Mouse (Mus musculus): Measurements from ENCODE around the gene Itga6. TPM values are rescaled to one million over a fixed set of nuclear protein-coding genes. Genes with fewer than 3 reads are reported as not detected.

Gene Itga6
- polyA plus RNA-seq, 1 experiment from 2014 or later: 30.7 TPM

DNA sequence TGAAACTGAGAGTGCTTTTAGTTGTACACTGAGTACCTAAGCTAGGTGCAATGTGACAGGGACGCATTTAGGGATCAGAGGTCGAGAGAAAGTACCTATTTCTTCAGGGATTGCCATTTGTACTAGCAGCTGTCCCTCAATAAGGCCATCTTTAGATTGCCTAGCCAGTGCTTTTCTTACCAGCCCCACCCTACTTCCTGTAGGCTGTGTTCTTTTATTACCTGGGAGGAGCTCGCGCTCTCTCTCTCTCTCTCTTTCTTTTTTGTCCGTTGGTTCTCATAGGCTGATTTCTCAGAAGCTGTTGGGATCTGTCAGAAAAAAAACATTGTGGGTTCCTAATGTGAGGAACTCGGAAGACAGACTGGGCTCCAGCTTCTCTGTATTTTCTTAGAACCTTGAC is 55.4 kb downstream of the Itga6 start:
- Histone ChIP-seq H3K36me3 (replicated peaks) (no peaks in the 10 kb centered on the region), H3K27ac (replicated peaks) (no peak overlapping the region), H3K4me1 (peaks cover 35% of the 10 kb centered on the region), H3K4me3 (no peak overlapping the region), H3K9me3 (no peaks in the 10 kb centered on the region), H3K27me3 (replicated peaks; ENCODE audit: low read depth, poor library complexity, severe bottlenecking) (no peaks in the 10 kb centered on the region)
- DNase-seq (ENCODE audit: low spot score): no peak
- WGBS: 81% methylated on average over 6 of the region's 6 CpGs

DNA sequence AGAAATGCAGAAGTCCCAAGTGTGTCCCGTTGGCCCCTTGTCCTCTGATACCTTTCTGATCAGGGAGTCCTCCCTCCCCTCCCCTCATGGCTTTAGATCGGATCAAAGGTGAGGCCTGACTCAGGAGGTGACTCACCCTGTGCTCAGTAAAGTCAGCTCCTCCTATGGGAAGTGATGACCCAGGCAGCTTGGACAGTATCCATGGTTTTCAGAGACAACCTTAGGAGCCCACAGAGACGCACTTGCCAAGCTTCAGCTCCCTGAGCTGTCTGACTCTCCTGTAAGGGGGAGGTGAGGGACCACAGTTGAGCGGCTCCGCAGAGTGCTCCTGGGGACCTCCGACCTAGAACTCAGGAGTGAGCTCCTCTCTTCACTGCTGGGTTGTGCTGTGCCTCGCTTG is 56.3 kb downstream of the Itga6 start:
- Histone ChIP-seq H3K36me3 (replicated peaks) (no peaks in the 10 kb centered on the region), H3K9me3 (no peaks in the 10 kb centered on the region), H3K4me1 (peaks cover 39% of the 10 kb centered on the region), H3K27me3 (replicated peaks; ENCODE audit: low read depth, poor library complexity, severe bottlenecking) (no peaks in the 10 kb centered on the region), H3K4me3 (no peak overlapping the region), H3K27ac (replicated peaks) (no peak overlapping the region)
- no peak for DNase-seq (ENCODE audit: low spot score)
- whole genome bisulfite sequencing: 71% methylated on average over 7 of the region's 7 CpGs

DNA sequence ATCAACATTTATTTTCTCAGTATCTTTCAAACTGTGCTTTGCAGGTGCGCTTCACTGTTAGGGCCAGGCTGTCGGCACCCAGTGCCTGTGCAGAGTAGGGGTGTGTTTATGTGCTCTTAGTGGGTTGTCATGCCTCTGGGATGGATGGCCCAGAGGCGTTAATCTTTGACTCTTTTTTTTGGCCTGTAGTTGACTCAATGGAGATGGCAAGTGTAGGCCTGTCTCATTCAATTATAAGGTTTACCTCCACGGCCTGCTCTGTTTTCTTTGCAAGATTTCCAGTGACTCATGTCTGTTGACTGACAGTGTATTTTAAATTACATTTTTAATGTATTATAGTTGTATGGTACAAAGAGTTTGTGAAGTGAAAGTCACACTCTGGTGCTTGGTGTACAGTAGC is 56.7 kb downstream of the Itga6 start:
- no peak for DNase-seq (ENCODE audit: low spot score)
- WGBS: 78% methylated on average over 4 of the region's 4 CpGs
- no peak overlapping the region for H3K4me3 ChIP-seq

DNA sequence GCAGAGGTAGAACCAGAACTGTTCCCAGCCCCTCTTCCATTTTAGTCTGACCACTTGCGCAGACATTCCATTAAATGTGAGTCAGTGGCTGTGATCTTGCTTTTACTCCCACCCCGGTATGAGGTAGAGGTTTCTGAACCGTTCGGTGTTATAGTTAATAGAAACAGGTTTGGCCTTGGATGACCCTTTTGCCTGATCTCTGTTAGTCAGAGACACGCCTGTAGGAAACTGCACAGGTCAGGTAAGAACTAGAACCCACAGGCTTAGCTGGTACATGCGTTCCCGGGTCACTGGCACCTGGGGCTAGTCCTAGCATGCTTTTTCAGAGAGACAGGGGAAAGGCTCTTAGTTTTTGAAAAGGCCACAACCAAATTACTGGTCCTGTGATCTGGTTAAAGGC is 59.7 kb downstream of the Itga6 start:
- Histone ChIP-seq H3K4me1 (peaks cover 43% of the 10 kb centered on the region), H3K27me3 (replicated peaks; ENCODE audit: low read depth, poor library complexity, severe bottlenecking) (no peaks in the 10 kb centered on the region), H3K4me3 (no peak overlapping the region), H3K27ac (replicated peaks) (no peak overlapping the region), H3K36me3 (replicated peaks) (no peaks in the 10 kb centered on the region), H3K9me3 (no peaks in the 10 kb centered on the region)
- 79% methylated on average over 7 of the region's 7 CpGs for WGBS
- no peak for DNase-seq (ENCODE audit: low spot score)

More for the DNA sequence above, 56.7 kb downstream of the Itga6 start:
- Histone ChIP-seq H3K36me3 (replicated peaks) (no peaks in the 10 kb centered on the region), H3K4me1 (peaks cover 39% of the 10 kb centered on the region), H3K9me3 (no peaks in the 10 kb centered on the region), H3K27me3 (replicated peaks; ENCODE audit: low read depth, poor library complexity, severe bottlenecking) (no peaks in the 10 kb centered on the region), H3K27ac (replicated peaks) (no peak overlapping the region)

DNA sequence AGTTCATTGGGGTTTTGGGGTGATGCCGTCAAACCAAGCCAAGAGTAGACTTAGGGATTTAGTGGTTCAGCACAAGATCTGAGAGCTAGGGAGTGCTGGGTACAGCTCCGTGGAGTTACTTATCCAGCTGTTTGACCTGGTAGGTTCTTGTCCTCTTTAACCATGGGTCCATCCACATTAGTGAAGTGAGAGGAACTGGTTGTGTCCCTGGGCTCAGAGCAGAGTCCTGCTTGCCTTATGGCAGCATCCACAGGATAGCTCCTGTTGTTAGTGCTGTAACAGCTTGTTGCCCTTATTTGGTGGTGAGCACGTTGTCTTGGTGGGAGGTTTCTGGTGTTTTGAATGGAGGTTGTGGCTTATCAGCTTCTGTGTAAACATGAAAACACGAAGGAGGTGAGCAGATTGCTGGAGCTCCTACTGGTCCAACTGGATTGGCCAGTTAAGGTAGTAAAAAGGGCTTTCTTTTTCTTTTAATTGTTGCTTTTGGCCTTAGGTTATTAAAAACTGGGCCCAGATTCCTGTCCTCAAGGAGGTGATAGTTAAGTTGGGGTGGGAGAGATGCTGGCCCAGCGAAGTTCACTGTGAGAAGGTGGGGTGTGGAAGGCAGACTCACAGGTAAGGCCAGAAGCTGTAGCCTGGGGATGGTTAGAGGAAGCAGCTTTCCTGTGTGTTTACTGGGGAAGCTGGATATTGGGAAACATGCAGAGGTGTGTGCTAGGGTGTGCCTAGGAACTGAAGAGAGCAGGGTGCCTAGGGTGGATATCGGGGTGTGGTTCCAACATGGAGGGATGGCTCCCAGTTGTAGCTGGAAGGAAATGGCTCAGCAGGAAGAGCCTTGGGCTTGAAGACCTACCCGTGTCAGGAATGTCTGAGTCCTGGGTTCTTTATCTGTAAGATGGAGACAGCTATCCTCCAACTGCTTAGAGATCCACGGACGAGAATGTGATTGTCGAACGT is 60.5 kb downstream of the Itga6 start:
- Histone ChIP-seq H3K36me3 (replicated peaks) (no peaks in the 10 kb centered on the region), H3K27ac (replicated peaks) (no peak overlapping the region), H3K4me3 (no peak overlapping the region), H3K9me3 (no peaks in the 10 kb centered on the region), H3K4me1 (peaks cover 40% of the 10 kb centered on the region), H3K27me3 (replicated peaks; ENCODE audit: low read depth, poor library complexity, severe bottlenecking) (no peaks in the 10 kb centered on the region)
- 71% methylated on average over 11 of the region's 11 CpGs for WGBS
- no peak for DNase-seq (ENCODE audit: low spot score)

DNA sequence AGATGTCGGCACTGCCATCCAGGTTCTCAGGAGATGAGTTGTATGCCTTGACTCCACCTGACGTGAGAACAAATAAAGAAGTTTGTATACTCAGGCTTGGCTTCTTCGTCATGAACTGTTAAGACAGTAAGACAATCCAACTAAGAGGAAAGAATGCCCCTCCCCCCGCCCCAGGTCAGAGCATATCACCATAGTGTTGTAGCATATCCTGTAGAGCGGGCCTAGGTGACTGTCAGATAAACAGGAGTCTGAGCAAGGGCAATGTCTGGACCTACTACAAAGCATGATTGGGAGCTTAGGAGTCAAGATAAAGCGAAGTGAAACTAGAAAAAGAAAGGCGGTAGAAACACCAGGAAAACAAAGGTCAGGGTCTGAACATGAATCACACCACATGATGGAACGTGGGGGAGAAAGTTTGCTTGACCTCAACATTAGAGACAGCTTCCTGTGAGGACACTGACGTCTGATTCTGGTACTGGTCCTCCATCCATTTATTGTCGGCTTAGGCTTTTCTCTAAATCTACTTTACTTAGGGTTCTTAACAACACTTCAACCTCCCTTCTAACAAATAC is 64.0 kb downstream of the Itga6 start:
- Histone ChIP-seq H3K4me1 (peaks cover 48% of the 10 kb centered on the region), H3K36me3 (replicated peaks) (no peaks in the 10 kb centered on the region), H3K9me3 (no peaks in the 10 kb centered on the region), H3K27me3 (replicated peaks; ENCODE audit: low read depth, poor library complexity, severe bottlenecking) (no peaks in the 10 kb centered on the region), H3K27ac (replicated peaks) (no peak overlapping the region), H3K4me3 (no peak overlapping the region)
- WGBS: 83% methylated on average over 10 of the region's 10 CpGs
- DNase-seq (ENCODE audit: low spot score): no peak

DNA sequence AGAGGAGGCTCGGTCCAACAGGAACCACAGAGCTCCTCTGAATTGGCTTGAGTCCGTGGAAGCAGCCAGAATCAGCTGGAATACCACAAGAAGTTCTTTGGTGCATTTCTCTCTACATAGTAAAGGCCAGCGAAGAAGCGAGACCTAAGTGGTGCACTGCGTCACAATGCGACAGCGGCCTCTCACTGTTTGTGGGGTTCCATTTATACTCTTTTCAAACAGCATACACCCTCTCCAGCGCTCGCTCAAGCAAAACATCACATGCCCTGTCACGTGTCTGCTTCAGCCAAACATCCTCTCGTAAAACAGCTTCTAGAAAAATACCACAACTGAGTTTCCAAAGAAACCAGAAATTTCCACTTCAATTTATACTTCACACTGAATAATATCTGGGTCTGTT is 64.6 kb downstream of the Itga6 start:
- Histone ChIP-seq H3K27me3 (replicated peaks; ENCODE audit: low read depth, poor library complexity, severe bottlenecking) (no peaks in the 10 kb centered on the region), H3K4me3 (no peak overlapping the region), H3K9me3 (no peaks in the 10 kb centered on the region), H3K4me1 (peaks cover 52% of the 10 kb centered on the region), H3K36me3 (replicated peaks) (no peaks in the 10 kb centered on the region), H3K27ac (replicated peaks) (no peak overlapping the region)
- DNase-seq (ENCODE audit: low spot score): no peak
- 93% methylated on average over 11 of the region's 11 CpGs for WGBS

DNA sequence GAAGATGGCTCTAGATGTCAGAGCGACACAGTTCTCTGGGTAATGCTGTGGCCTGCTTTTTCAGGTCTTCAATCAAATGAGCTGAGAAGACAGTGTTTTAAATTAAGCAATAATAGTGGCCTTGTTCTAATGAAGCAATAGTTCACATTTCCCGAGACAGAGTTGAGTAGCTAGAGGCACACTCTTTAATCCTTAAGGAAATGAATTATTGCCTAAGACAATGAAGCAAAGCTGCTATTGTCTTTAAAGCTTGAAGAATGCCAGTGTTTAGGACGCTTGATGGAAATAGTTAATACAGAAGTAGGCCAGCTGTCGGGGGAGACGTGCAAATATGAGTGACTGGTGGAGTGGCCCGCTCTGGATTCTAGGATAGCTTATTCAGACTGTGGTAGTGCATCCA is 65.5 kb downstream of the Itga6 start:
- no peaks in the 10 kb centered on the region for H3K9me3 ChIP-seq
- WGBS: 62% methylated on average over 6 of the region's 6 CpGs
- no peaks in the 10 kb centered on the region for H3K36me3 ChIP-seq (replicated peaks)
- no peaks in the 10 kb centered on the region for H3K27me3 ChIP-seq (replicated peaks; ENCODE audit: low read depth, poor library complexity, severe bottlenecking)
- H3K4me3 ChIP-seq: no peak overlapping the region
- H3K4me1 ChIP-seq: peaks cover 53% of the 10 kb centered on the region
- no peak overlapping the region for H3K27ac ChIP-seq (replicated peaks)
- DNase-seq (ENCODE audit: low spot score): no peak

DNA sequence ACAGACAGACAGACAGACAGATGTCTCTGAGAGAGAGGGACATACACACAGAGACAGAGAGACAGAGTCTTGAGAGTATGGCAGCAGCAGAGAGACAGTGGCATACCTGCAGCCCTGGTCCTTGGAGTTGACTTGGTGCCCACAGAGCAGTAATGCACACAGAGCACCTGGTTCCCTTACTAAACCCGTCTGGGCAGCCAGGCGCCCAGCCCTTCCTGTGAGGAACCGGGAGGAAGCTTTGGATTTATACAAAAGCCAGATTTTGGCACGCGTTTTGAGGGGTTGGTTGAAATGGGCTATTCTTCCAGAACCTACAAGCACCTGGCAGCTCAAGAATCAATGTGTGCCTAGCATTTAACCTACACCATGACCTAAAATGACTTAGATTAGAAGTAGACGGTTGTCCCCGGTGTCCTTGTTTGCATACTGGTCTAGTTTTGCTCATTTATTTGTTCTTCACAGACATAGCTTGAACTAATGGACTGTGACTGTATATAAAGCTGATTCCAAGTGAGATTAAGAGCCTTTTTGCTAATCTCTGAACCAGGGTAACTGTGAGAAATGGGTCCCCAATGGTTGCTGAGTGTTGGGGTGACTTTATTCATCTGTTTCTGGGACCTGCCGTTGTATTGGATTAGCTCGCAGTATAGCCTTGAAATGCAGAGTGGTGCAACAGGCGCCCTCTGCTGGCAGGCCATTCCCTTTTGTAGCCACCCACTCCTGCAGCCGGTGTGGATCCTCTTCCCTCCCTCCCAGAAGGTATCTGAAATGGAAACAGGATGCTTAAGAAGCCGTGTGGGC is 67.0 kb downstream of the Itga6 start:
- Histone ChIP-seq H3K4me1 (peaks cover 63% of the 10 kb centered on the region), H3K27me3 (replicated peaks; ENCODE audit: low read depth, poor library complexity, severe bottlenecking) (no peaks in the 10 kb centered on the region), H3K27ac (replicated peaks) (0 out of 2 replicates have a peak overlapping the region, but pooled peaks have one; percentile 44), H3K36me3 (replicated peaks) (no peaks in the 10 kb centered on the region), H3K9me3 (no peaks in the 10 kb centered on the region), H3K4me3 (no peak overlapping the region)
- peak; percentile 86 for DNase-seq (ENCODE audit: low spot score)
- 48% methylated on average over 12 of the region's 12 CpGs for WGBS

DNA sequence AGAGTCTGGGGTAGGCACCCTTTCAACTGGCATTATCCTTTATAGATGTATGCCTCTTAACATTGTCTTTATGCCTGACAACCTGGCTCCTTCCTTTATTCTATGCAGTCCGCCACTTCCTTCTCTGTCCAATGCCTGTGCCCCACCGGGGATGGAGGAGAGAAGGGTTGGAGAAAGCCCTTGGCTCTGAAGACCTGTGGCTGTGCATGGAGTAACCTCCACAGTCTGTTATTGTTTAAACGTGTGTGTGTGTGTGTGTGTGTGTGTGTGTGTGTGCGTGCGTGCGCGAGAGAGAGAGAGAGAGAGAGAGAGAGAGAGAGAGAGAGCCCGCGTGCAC is 67.6 kb downstream of the Itga6 start:
- no peaks in the 10 kb centered on the region for H3K27me3 ChIP-seq (replicated peaks; ENCODE audit: low read depth, poor library complexity, severe bottlenecking)
- H3K27ac ChIP-seq (replicated peaks): 0 out of 2 replicates have a peak overlapping the region, but pooled peaks have one; percentile 4
- H3K4me3 ChIP-seq: no peak overlapping the region
- no peak for DNase-seq (ENCODE audit: low spot score)
- H3K9me3 ChIP-seq: no peaks in the 10 kb centered on the region
- peaks cover 64% of the 10 kb centered on the region for H3K4me1 ChIP-seq
- no peaks in the 10 kb centered on the region for H3K36me3 ChIP-seq (replicated peaks)
- 85% methylated on average over 9 of the region's 9 CpGs for WGBS

DNA sequence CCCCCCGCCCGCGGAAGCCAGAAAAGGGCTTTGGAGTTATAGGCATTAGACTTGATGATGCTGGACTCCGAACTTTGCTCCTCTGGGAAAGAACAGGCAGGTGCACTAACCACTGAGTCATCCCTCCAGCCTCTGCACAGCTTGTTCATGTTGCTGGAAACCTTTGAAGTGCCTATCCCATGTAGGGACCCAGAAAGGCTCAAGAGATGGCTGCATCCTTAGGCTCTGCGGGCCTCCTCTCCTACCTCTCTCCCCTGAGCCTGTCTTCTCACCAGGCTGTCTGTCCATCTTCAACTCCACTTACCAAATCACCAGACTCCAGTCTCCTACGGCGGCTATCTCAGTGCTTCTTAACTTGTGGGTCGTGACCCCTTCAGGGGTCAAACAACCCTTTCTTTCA is 68.0 kb downstream of the Itga6 start:
- WGBS: 71% methylated on average over 8 of the region's 8 CpGs
- peaks cover 68% of the 10 kb centered on the region for H3K4me1 ChIP-seq
- no peaks in the 10 kb centered on the region for H3K27me3 ChIP-seq (replicated peaks; ENCODE audit: low read depth, poor library complexity, severe bottlenecking)
- H3K27ac ChIP-seq (replicated peaks): 0 out of 2 replicates have a peak overlapping the region, but pooled peaks have one; percentile 4
- H3K36me3 ChIP-seq (replicated peaks): 0 out of 2 replicates have a peak, but pooled peaks cover 2% of the 10 kb centered on the region
- no peak overlapping the region for H3K4me3 ChIP-seq
- DNase-seq (ENCODE audit: low spot score): no peak
- no peaks in the 10 kb centered on the region for H3K9me3 ChIP-seq

DNA sequence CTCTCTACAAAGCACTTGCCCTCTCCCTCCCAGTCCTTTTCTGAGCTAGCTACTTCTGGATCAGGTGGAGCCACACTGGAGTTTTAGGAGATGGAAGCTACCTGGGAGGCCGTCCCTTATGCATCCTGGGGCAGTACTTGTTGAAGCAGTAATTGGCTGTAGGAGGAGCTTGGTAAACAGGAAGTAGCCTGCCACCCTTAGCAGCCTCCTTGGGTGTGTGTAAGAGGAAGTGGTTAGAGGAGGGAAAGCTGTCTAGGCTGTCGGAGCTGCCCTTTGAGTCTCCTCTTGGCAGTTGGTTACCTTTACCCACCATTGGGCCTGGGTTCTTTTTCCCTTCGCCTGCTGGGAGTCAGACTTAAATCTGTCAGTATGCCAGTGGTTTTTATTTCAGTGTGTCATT is 68.6 kb downstream of the Itga6 start:
- 0 out of 2 replicates have a peak, but pooled peaks cover 4% of the 10 kb centered on the region for H3K36me3 ChIP-seq (replicated peaks)
- DNase-seq (ENCODE audit: low spot score): no peak
- peaks cover 69% of the 10 kb centered on the region for H3K4me1 ChIP-seq
- no peaks in the 10 kb centered on the region for H3K27me3 ChIP-seq (replicated peaks; ENCODE audit: low read depth, poor library complexity, severe bottlenecking)
- WGBS: 46% methylated on average over 3 of the region's 3 CpGs
- no peak overlapping the region for H3K4me3 ChIP-seq
- H3K27ac ChIP-seq (replicated peaks): 0 out of 2 replicates have a peak overlapping the region, but pooled peaks have one; percentile 41
- H3K9me3 ChIP-seq: no peaks in the 10 kb centered on the region

Measured in embryonic facial prominence, embryonic 10.5 days (tissue).